Mouse (Mus musculus) myocyte (in vitro differentiated cells): ENCODE measurements around the gene Zfp740.
A peak's percentile ranks its signal among the peaks of the same experiment; 100 is the strongest.

ENCODE experiments used
- CEBPB ChIP-seq: IDR thresholded peaks from 2 replicates; pipeline ENCODE4 v1.6.1; 2011; ENCODE audit warnings: mild to moderate bottlenecking, moderate library complexity; ENCODE audit not compliant: poor library complexity, insufficient read depth, severe bottlenecking
- E2F4 ChIP-seq: IDR thresholded peaks from one replicate; pipeline ENCODE4 v1.6.1; 2011; ENCODE audit warnings: mild to moderate bottlenecking, control low read depth, moderate library complexity; ENCODE audit not compliant: insufficient read depth
- MAX ChIP-seq: IDR thresholded peaks from one replicate; pipeline ENCODE4 v1.6.1; 2011; ENCODE audit warnings: low read depth, mild to moderate bottlenecking, control low read depth
- MYOD1 ChIP-seq, 3 experiments: IDR thresholded peaks; one replicate each; pipeline ENCODE4 v1.6.1; 2011; ENCODE audit warnings: control low read depth in 2 of 3, low read depth in 2 of 3, mild to moderate bottlenecking in 2 of 3, moderate library complexity in 1 of 3; ENCODE audit not compliant: insufficient read length in 2 of 3, control insufficient read depth in 1 of 3
- MYOG ChIP-seq, 3 experiments: IDR thresholded peaks; one replicate each; pipeline ENCODE4 v1.6.1; 2011; ENCODE audit warnings: control low read depth in 2 of 3, low read depth in 2 of 3, mild to moderate bottlenecking in 2 of 3; ENCODE audit not compliant: insufficient read length in 2 of 3, control insufficient read depth in 1 of 3, insufficient read depth in 1 of 3
- POLR2A ChIP-seq: IDR thresholded peaks from one replicate; pipeline ENCODE4 v1.6.1; 2011; ENCODE audit warnings: low read depth, mild to moderate bottlenecking, control low read depth, moderate library complexity; ENCODE audit not compliant: insufficient read length
- POLR2AphosphoS2 ChIP-seq: IDR thresholded peaks from one replicate; pipeline ENCODE4 v1.6.1; 2011; ENCODE audit warnings: low read depth, control low read depth; ENCODE audit not compliant: insufficient read length
- REST ChIP-seq: IDR thresholded peaks from one replicate; pipeline ENCODE4 v1.6.1; 2011; ENCODE audit warnings: mild to moderate bottlenecking, control low read depth, moderate library complexity; ENCODE audit not compliant: insufficient read depth, insufficient read length
- SRF ChIP-seq: IDR thresholded peaks from one replicate; pipeline ENCODE4 v1.6.1; 2011; ENCODE audit warnings: low read depth; ENCODE audit not compliant: control insufficient read depth, insufficient read length
- TCF12 ChIP-seq: IDR thresholded peaks from one replicate; pipeline ENCODE4 v1.6.1; 2011; ENCODE audit warnings: mild to moderate bottlenecking, control low read depth; ENCODE audit not compliant: poor library complexity, insufficient read depth, severe bottlenecking
- TCF3 ChIP-seq: IDR thresholded peaks from one replicate; pipeline ENCODE4 v1.6.1; 2011; ENCODE audit warnings: low read depth, control low read depth; ENCODE audit not compliant: insufficient read length
- USF1 ChIP-seq: IDR thresholded peaks from one replicate; pipeline ENCODE4 v1.6.1; 2011; ENCODE audit warnings: low read depth, mild to moderate bottlenecking, control low read depth, moderate library complexity

GRCm38 (mm10) chr15:102203835-102204381 lies 859 bp downstream of the Zfp740 start:
- TF ChIP-seq POLR2A = peak; percentile 46
- no peak for TF ChIP-seq USF1
- TF ChIP-seq CEBPB = no peak
- TF ChIP-seq POLR2AphosphoS2 = peak; percentile 51
- TF ChIP-seq E2F4 = no peak
- no peak for TF ChIP-seq TCF12
- TF ChIP-seq MYOG (IDR thresholded peaks at IDR 0.05; ENCODE audit: control insufficient read depth in 1 of 3, insufficient read depth in 1 of 3, insufficient read length in 2 of 3, low read depth in 2 of 3) = peak in 1 of 3 experiments; percentile 41
- TF ChIP-seq SRF = peak; percentile 35
- no peak for TF ChIP-seq MAX
- TF ChIP-seq REST = no peak
- TF ChIP-seq MYOD1 (IDR thresholded peaks at IDR 0.05; ENCODE audit: control insufficient read depth in 1 of 3, insufficient read length in 2 of 3, low read depth in 2 of 3) = peak in 1 of 3 experiments; percentile 10
- TF ChIP-seq TCF3 = no peak
